Mouse (Mus musculus): ENCODE results near the gene Enox1. TPM values are rescaled to one million over a fixed set of nuclear protein-coding genes. Genes with fewer than 3 reads are reported as not detected.

The Enox1 gene
- polyA plus RNA-seq, 1 experiment from 2014 or later, result 6.2 TPM

- DNase-seq (ENCODE audit: low spot score) (no peak), ATAC-seq (replicated peaks; ENCODE audit: low FRiP score, low TSS enrichment, low read depth) (no peak)
- peaks cover 16% of the 10 kb centered on the region; the same call in 1 of the 2 replicates for H3K27me3 ChIP-seq (replicated peaks; ENCODE audit: control insufficient read depth, insufficient read depth, low read length)
- no peak overlapping the region for H3K4me2 ChIP-seq (ENCODE audit: low read length)
- no peaks in the 10 kb centered on the region for H3K36me3 ChIP-seq (ENCODE audit: control insufficient read depth, insufficient read depth, low read length)
- H3K4me1 ChIP-seq (replicated peaks; ENCODE audit: control insufficient read depth, insufficient read depth, low read length), result 0 out of 2 replicates have a peak, but pooled peaks cover 3% of the 10 kb centered on the region
- 0 out of 2 replicates have a peak, but pooled peaks cover 3% of the 10 kb centered on the region for H3K9me3 ChIP-seq (ENCODE audit: control insufficient read depth, low read length)
- H3K9ac ChIP-seq (ENCODE audit: low read length), result no peak overlapping the region
- no peak overlapping the region for H3K27ac ChIP-seq (ENCODE audit: low read depth)
- 92% methylated on average over 7 of the region's 7 CpGs for WGBS
- H3K4me3 ChIP-seq (ENCODE audit: low read depth, low read length), result no peak overlapping the region
These were observed 5.1 kb upstream of the Enox1 start for GRCm38 (mm10) chr14:77151431-77151830.

- H3K4me2 ChIP-seq (ENCODE audit: low read length), result peak overlapping the region; percentile 97
- no peaks in the 10 kb centered on the region for H3K36me3 ChIP-seq (ENCODE audit: control insufficient read depth, insufficient read depth, low read length)
- H3K27ac ChIP-seq (ENCODE audit: low read depth), result peak overlapping the region; percentile 66; the same call in 1 of the 2 replicates
- peaks cover 24% of the 10 kb centered on the region; the same call in 1 of the 2 replicates for H3K27me3 ChIP-seq (replicated peaks; ENCODE audit: control insufficient read depth, insufficient read depth, low read length)
- H3K4me3 ChIP-seq (ENCODE audit: low read depth, low read length), result peak overlapping the region; percentile 66
- under 1% methylated on average over 42 of the region's 64 CpGs for WGBS
- peaks cover 3% of the 10 kb centered on the region; the same call in 1 of the 2 replicates for H3K4me1 ChIP-seq (replicated peaks; ENCODE audit: control insufficient read depth, insufficient read depth, low read length)
- H3K9me3 ChIP-seq (ENCODE audit: control insufficient read depth, low read length), result no peaks in the 10 kb centered on the region
- DNase-seq (ENCODE audit: low spot score) (no peak), ATAC-seq (replicated peaks; ENCODE audit: low FRiP score, low TSS enrichment, low read depth) (peak; percentile 50)
- peak overlapping the region; percentile 56 for H3K9ac ChIP-seq (ENCODE audit: low read length)
These were observed 445 bp downstream of the Enox1 start for GRCm38 (mm10) chr14:77156911-77157504.

- Histone ChIP-seq H3K9ac (ENCODE audit: low read length) (peak overlapping the region; percentile 56), H3K4me1 (replicated peaks; ENCODE audit: control insufficient read depth, insufficient read depth, low read length) (peaks cover 3% of the 10 kb centered on the region; the same call in 1 of the 2 replicates), H3K27ac (ENCODE audit: low read depth) (no peak overlapping the region), H3K4me3 (ENCODE audit: low read depth, low read length) (peak overlapping the region; percentile 66), H3K9me3 (ENCODE audit: control insufficient read depth, low read length) (no peaks in the 10 kb centered on the region), H3K27me3 (replicated peaks; ENCODE audit: control insufficient read depth, insufficient read depth, low read length) (peaks cover 24% of the 10 kb centered on the region; the same call in 1 of the 2 replicates), H3K36me3 (ENCODE audit: control insufficient read depth, insufficient read depth, low read length) (no peaks in the 10 kb centered on the region), H3K4me2 (ENCODE audit: low read length) (peak overlapping the region; percentile 97)
- under 1% methylated on average over 31 of the region's 31 CpGs for WGBS
- ATAC-seq (replicated peaks; ENCODE audit: low FRiP score, low TSS enrichment, low read depth) (peak; percentile 85), DNase-seq (ENCODE audit: low spot score) (peak; percentile 81)
These were observed 945 bp downstream of the Enox1 start for GRCm38 (mm10) chr14:77157505-77157911.

GRCm38 (mm10) chr14:77159397-77159796 is 2.8 kb downstream of the Enox1 start:
- Histone ChIP-seq H3K9me3 (ENCODE audit: control insufficient read depth, low read length) (no peaks in the 10 kb centered on the region), H3K4me3 (ENCODE audit: low read depth, low read length) (no peak overlapping the region), H3K9ac (ENCODE audit: low read length) (no peak overlapping the region), H3K4me2 (ENCODE audit: low read length) (no peak overlapping the region), H3K4me1 (replicated peaks; ENCODE audit: control insufficient read depth, insufficient read depth, low read length) (peaks cover 3% of the 10 kb centered on the region; the same call in 1 of the 2 replicates), H3K36me3 (ENCODE audit: control insufficient read depth, insufficient read depth, low read length) (no peaks in the 10 kb centered on the region), H3K27me3 (replicated peaks; ENCODE audit: control insufficient read depth, insufficient read depth, low read length) (peaks cover 22% of the 10 kb centered on the region; the same call in 1 of the 2 replicates), H3K27ac (ENCODE audit: low read depth) (no peak overlapping the region)
- DNase-seq (ENCODE audit: low spot score) (no peak), ATAC-seq (replicated peaks; ENCODE audit: low FRiP score, low TSS enrichment, low read depth) (no peak)
- 72% methylated on average over 5 of the region's 5 CpGs for WGBS

- WGBS, result 80% methylated on average over 3 of the region's 3 CpGs
- Histone ChIP-seq H3K4me3 (ENCODE audit: low read depth, low read length) (no peak overlapping the region), H3K9ac (ENCODE audit: low read length) (no peak overlapping the region), H3K36me3 (ENCODE audit: control insufficient read depth, insufficient read depth, low read length) (no peaks in the 10 kb centered on the region), H3K27ac (ENCODE audit: low read depth) (no peak overlapping the region), H3K4me2 (ENCODE audit: low read length) (no peak overlapping the region), H3K9me3 (ENCODE audit: control insufficient read depth, low read length) (no peaks in the 10 kb centered on the region), H3K4me1 (replicated peaks; ENCODE audit: control insufficient read depth, insufficient read depth, low read length) (no peaks in the 10 kb centered on the region; the same call in 1 of the 2 replicates), H3K27me3 (replicated peaks; ENCODE audit: control insufficient read depth, insufficient read depth, low read length) (peaks cover 6% of the 10 kb centered on the region; the same call in 1 of the 2 replicates)
- no peak for DNase-seq (ENCODE audit: low spot score)
- ATAC-seq (replicated peaks; ENCODE audit: low FRiP score, low TSS enrichment, low read depth), result no peak
These were observed 5.9 kb downstream of the Enox1 start for GRCm38 (mm10) chr14:77162496-77162895.

GRCm38 (mm10) chr14:77164396-77164795 is 7.8 kb downstream of the Enox1 start:
- DNase-seq (ENCODE audit: low spot score) (no peak), ATAC-seq (replicated peaks; ENCODE audit: low FRiP score, low TSS enrichment, low read depth) (no peak)
- Histone ChIP-seq H3K27me3 (replicated peaks; ENCODE audit: control insufficient read depth, insufficient read depth, low read length) (no peaks in the 10 kb centered on the region; the same call in 1 of the 2 replicates), H3K27ac (ENCODE audit: low read depth) (no peak overlapping the region), H3K4me1 (replicated peaks; ENCODE audit: control insufficient read depth, insufficient read depth, low read length) (no peaks in the 10 kb centered on the region), H3K9ac (ENCODE audit: low read length) (no peak overlapping the region), H3K36me3 (ENCODE audit: control insufficient read depth, insufficient read depth, low read length) (no peaks in the 10 kb centered on the region), H3K9me3 (ENCODE audit: control insufficient read depth, low read length) (no peaks in the 10 kb centered on the region), H3K4me2 (ENCODE audit: low read length) (no peak overlapping the region), H3K4me3 (ENCODE audit: low read depth, low read length) (no peak overlapping the region)
- 73% methylated on average over 6 of the region's 6 CpGs for WGBS

- no peak for DNase-seq (ENCODE audit: low spot score)
- H3K4me2 ChIP-seq (ENCODE audit: low read length), result no peak overlapping the region
- ATAC-seq (replicated peaks; ENCODE audit: low FRiP score, low TSS enrichment, low read depth), result no peak
- no peak overlapping the region for H3K9ac ChIP-seq (ENCODE audit: low read length)
- no peaks in the 10 kb centered on the region for H3K4me1 ChIP-seq (replicated peaks; ENCODE audit: control insufficient read depth, insufficient read depth, low read length)
- 91% methylated on average over 6 of the region's 6 CpGs for WGBS
- H3K36me3 ChIP-seq (ENCODE audit: control insufficient read depth, insufficient read depth, low read length), result no peaks in the 10 kb centered on the region
- no peaks in the 10 kb centered on the region for H3K27me3 ChIP-seq (replicated peaks; ENCODE audit: control insufficient read depth, insufficient read depth, low read length)
- no peak overlapping the region for H3K4me3 ChIP-seq (ENCODE audit: low read depth, low read length)
- no peaks in the 10 kb centered on the region for H3K9me3 ChIP-seq (ENCODE audit: control insufficient read depth, low read length)
- H3K27ac ChIP-seq (ENCODE audit: low read depth), result no peak overlapping the region
These were observed 11.6 kb downstream of the Enox1 start for GRCm38 (mm10) chr14:77168161-77168560.

- no peak overlapping the region for H3K9ac ChIP-seq (ENCODE audit: low read length)
- no peaks in the 10 kb centered on the region for H3K36me3 ChIP-seq (ENCODE audit: control insufficient read depth, insufficient read depth, low read length)
- H3K4me1 ChIP-seq (replicated peaks; ENCODE audit: control insufficient read depth, insufficient read depth, low read length), result no peaks in the 10 kb centered on the region
- WGBS, result 56% methylated on average over 15 of the region's 15 CpGs
- H3K9me3 ChIP-seq (ENCODE audit: control insufficient read depth, low read length), result no peaks in the 10 kb centered on the region
- H3K4me3 ChIP-seq (ENCODE audit: low read depth, low read length), result no peak overlapping the region
- ATAC-seq (replicated peaks; ENCODE audit: low FRiP score, low TSS enrichment, low read depth) (no peak), DNase-seq (ENCODE audit: low spot score) (no peak)
- no peak overlapping the region for H3K27ac ChIP-seq (ENCODE audit: low read depth)
- no peaks in the 10 kb centered on the region for H3K27me3 ChIP-seq (replicated peaks; ENCODE audit: control insufficient read depth, insufficient read depth, low read length)
- H3K4me2 ChIP-seq (ENCODE audit: low read length), result no peak overlapping the region
These were observed 17.9 kb downstream of the Enox1 start for GRCm38 (mm10) chr14:77174491-77174890.

- no peaks in the 10 kb centered on the region for H3K9me3 ChIP-seq (ENCODE audit: control insufficient read depth, low read length)
- no peaks in the 10 kb centered on the region for H3K4me1 ChIP-seq (replicated peaks; ENCODE audit: control insufficient read depth, insufficient read depth, low read length)
- DNase-seq (ENCODE audit: low spot score) (no peak), ATAC-seq (replicated peaks; ENCODE audit: low FRiP score, low TSS enrichment, low read depth) (no peak)
- no peak overlapping the region for H3K4me3 ChIP-seq (ENCODE audit: low read depth, low read length)
- no peaks in the 10 kb centered on the region for H3K36me3 ChIP-seq (ENCODE audit: control insufficient read depth, insufficient read depth, low read length)
- H3K27me3 ChIP-seq (replicated peaks; ENCODE audit: control insufficient read depth, insufficient read depth, low read length), result no peaks in the 10 kb centered on the region
- WGBS, result 90% methylated on average over 9 of the region's 9 CpGs
- no peak overlapping the region for H3K4me2 ChIP-seq (ENCODE audit: low read length)
- H3K9ac ChIP-seq (ENCODE audit: low read length), result no peak overlapping the region
- H3K27ac ChIP-seq (ENCODE audit: low read depth), result no peak overlapping the region
These were observed 18.4 kb downstream of the Enox1 start for GRCm38 (mm10) chr14:77174931-77175330.

All from intestine, embryonic 14.5 days (tissue).